Mouse (Mus musculus) liver, embryonic 14.5 days (tissue): Measurements from ENCODE around the gene Limk1. TPM values are rescaled to one million over a fixed set of nuclear protein-coding genes. Genes with fewer than 3 reads are reported as not detected.
A peak's percentile ranks its signal among the peaks of the same experiment; 100 is the strongest.

Experiments
- ATAC-seq: fragments of 200-750 bp; cut with Nextera tagmentation; 2 replicates; pipeline ENCODE4 v1.8.0; 2017; ENCODE audit warnings: moderate number of reproducible peaks, mild to moderate bottlenecking, moderate library complexity; ENCODE audit not compliant: insufficient read depth
- DNase-seq, 3 experiments: peaks; one replicate each; pipeline ENCODE4 v3.0.0-alpha.2; 2012 to 2013; ENCODE audit warnings: low read depth in 3 of 3, low spot score in 3 of 3
- H3K27ac ChIP-seq: fragments of 300-500 bp; sonication (generic); 2 replicates; pipeline ENCODE4 v1.5.1; 2014; ENCODE audit warnings: moderate library complexity, mild to moderate bottlenecking, control low read depth, inconsistent platforms
- H3K27me3 ChIP-seq: fragments of 300-500 bp; sonication (generic); 2 replicates; pipeline ENCODE4 v1.6.1; 2014; ENCODE audit warnings: mild to moderate bottlenecking, low read length, moderate library complexity; ENCODE audit not compliant: control insufficient read depth, insufficient read depth
- H3K36me3 ChIP-seq: fragments of 300-500 bp; sonication (generic); replicated peaks from 2 replicates; pipeline ENCODE4 v1.6.1; 2014; ENCODE audit warnings: low read depth; ENCODE audit not compliant: control insufficient read depth, insufficient read depth
- H3K4me1 ChIP-seq, 2 experiments: fragments of 200-500 bp in 1 of 2; fragments of 300-500 bp in 1 of 2; sonication (generic) in 1 of 2; replicated peaks; 2 replicates each; pipeline ENCODE4 v1.6.1; 2012 to 2014; ENCODE audit warnings: antibody characterized with exemption in 1 of 2, inconsistent platforms in 1 of 2, low read length in 1 of 2; ENCODE audit not compliant: control insufficient read depth in 2 of 2, insufficient read depth in 2 of 2
- H3K4me2 ChIP-seq: fragments of 300-500 bp; sonication (generic); 2 replicates; pipeline ENCODE4 v1.6.1; 2014; ENCODE audit warnings: low read depth, mild to moderate bottlenecking, control low read depth, moderate library complexity
- H3K4me3 ChIP-seq, 2 experiments: fragments of 200-500 bp in 1 of 2; fragments of 300-500 bp in 1 of 2; sonication (generic) in 1 of 2; 2 replicates each; pipeline ENCODE4 v1.5.1; 2012 to 2014; ENCODE audit warnings: low read depth in 2 of 2, low read length in 2 of 2, mild to moderate bottlenecking in 2 of 2, control low read depth in 1 of 2, inconsistent platforms in 1 of 2, moderate library complexity in 1 of 2; ENCODE audit not compliant: insufficient read depth in 1 of 2
- H3K9ac ChIP-seq: fragments of 300-500 bp; sonication (generic); replicated peaks from 2 replicates; pipeline ENCODE4 v1.6.1; 2014; ENCODE audit warnings: mild to moderate bottlenecking, control low read depth, moderate library complexity
- H3K9me3 ChIP-seq: fragments of 300-500 bp; sonication (generic); 2 replicates; pipeline ENCODE4 v1.6.1; 2016; ENCODE audit warnings: low read length, mixed read lengths; ENCODE audit not compliant: control insufficient read depth
- CTCF ChIP-seq: IDR thresholded peaks from 2 replicates; pipeline ENCODE4 v1.5.1; 2016; ENCODE audit warnings: antibody characterized with exemption, low read depth, control low read depth
- EP300 ChIP-seq: IDR thresholded peaks from 2 replicates; pipeline ENCODE4 v1.6.1; 2016; ENCODE audit warnings: antibody characterized with exemption, low read depth
- WGBS: fragments of 180-500 bp; shearing (Covaris S2); extraction: QIAGEN DNeasy Blood & Tissue Kit; methylation state at CpG from one replicate; pipeline ENCODE4 v1.1.7; 2014; ENCODE audit not compliant: insufficient replicate concordance; 5-methylcytosine and 5-hydroxymethylcytosine counted together
- polyA plus RNA-seq, 2 experiments: library from polyadenylated mRNA; depleted of rRNA in 1 of 2; stranded (reverse) in 1 of 2; unstranded in 1 of 2; fragments of >200 nt; fragmentation: Nextera tagmentation in 1 of 2; extraction: Ambion mirVana in 1 of 2; gene quantifications; 2 replicates each; pipeline versions ENCODE4 v1.2.1 to v1.2.3; 2012 to 2014

The Limk1 gene
- polyA plus RNA-seq, 2 experiments: 0.89 to 2.2 TPM

DNA sequence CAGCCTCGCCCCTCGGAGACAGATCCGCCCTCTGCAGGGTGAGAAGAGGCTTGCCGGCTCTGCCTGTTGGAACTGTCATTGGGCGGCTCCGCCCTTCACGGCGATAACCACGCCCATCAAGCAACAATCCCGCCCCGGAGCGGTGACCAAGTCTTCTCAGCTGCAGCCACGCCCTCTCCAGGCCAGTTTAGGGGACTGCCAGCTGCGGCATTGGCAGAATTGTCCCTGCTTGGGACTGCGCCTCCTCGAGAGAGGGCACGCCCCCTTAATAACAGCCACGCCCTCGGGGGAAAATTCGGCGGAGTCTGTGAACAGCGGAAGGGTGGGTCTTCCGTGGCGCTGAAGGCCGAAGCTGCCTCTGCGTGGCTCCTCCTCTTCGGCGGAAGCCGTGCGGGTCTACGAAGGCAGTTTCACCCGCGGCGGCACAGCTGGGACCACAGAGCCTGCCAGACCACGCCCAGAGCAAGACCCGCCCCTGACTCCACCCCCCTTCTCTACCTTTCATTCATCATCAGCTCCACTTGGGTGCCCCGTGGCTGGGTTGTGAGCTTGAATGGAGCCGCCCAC is 403 bp upstream of the Limk1 start:
- Histone ChIP-seq H3K9ac (peak overlapping the region; percentile 10; the same call in 1 of the 2 replicates), H3K4me2 (peak overlapping the region; percentile 91), H3K4me1 (peaks cover 2 to 3% of the 10 kb centered on the region in 2 experiments), H3K27ac (peak overlapping the region; percentile 49), H3K4me3 (peak overlapping the region; percentile 55 to 64), H3K27me3 (no peaks in the 10 kb centered on the region; the same call in 1 of the 2 replicates), H3K36me3 (no peaks in the 10 kb centered on the region), H3K9me3 (no peaks in the 10 kb centered on the region)
- peak; percentile 79 for TF ChIP-seq CTCF
- TF ChIP-seq EP300: no peak
- under 1% methylated on average over 38 of the region's 38 CpGs for WGBS
- ATAC-seq: peak; percentile 95
- peak; percentile 97 to 99 (median 97) for DNase-seq

DNA sequence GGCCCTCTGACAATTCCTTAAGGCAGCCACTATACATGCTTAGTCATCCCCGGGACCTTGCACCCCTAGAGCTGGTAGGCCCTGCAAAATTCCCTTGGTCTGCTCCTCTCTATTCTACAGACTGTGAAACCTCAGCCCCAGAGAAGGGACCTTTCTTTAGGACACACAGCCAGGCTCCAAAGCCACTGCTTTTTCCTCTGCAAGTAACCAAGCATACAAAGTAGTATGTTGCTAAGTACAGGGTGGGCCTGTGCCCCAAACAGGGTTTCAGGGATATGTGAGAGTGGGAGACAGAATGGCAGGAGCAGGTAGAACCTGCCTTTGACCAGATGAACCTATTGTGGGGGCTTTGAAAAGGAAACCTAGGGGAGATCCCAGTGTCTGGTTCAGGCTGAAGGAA is 1.2 kb downstream of the Limk1 start:
- Histone ChIP-seq H3K9me3 (no peaks in the 10 kb centered on the region), H3K36me3 (no peaks in the 10 kb centered on the region), H3K4me3 (no peak overlapping the region), H3K4me1 (peaks cover 2 to 3% of the 10 kb centered on the region in 2 experiments), H3K9ac (no peak overlapping the region), H3K4me2 (no peak overlapping the region), H3K27ac (no peak overlapping the region), H3K27me3 (no peaks in the 10 kb centered on the region; the same call in 1 of the 2 replicates)
- DNase-seq: no peak
- ATAC-seq: no peak
- TF ChIP-seq CTCF (no peak), EP300 (no peak)
- 61% methylated on average over 1 of the region's 1 CpGs for WGBS

DNA sequence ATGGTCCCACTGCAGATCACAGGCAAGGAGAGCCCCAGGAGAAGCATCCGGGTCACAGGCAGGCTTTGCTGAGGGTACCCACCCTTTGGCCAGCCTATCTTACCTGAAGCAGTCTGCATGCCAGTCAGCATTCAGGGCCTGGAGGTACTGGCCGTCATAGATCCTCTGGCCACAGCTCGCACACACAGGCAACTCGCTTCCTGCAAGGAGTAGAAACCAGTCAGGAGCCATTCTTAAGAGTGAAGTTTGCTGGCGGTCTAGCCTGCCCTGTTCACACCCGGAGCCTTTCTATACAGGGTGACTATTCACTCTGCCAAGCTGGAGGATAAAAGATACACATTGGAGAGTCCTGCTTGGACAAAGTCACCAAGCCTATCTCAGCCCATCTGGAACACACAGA is 1.9 kb downstream of the Limk1 start:
- TF ChIP-seq CTCF: no peak
- no peak for TF ChIP-seq EP300
- H3K4me3 ChIP-seq: no peak overlapping the region
- no peaks in the 10 kb centered on the region for H3K9me3 ChIP-seq
- no peaks in the 10 kb centered on the region; the same call in 1 of the 2 replicates for H3K27me3 ChIP-seq
- WGBS: 72% methylated on average over 6 of the region's 6 CpGs
- H3K27ac ChIP-seq: no peak overlapping the region
- peaks cover 2 to 3% of the 10 kb centered on the region in 2 experiments for H3K4me1 ChIP-seq
- ATAC-seq: no peak
- no peaks in the 10 kb centered on the region for H3K36me3 ChIP-seq
- H3K9ac ChIP-seq: no peak overlapping the region
- no peak for DNase-seq
- no peak overlapping the region for H3K4me2 ChIP-seq

DNA sequence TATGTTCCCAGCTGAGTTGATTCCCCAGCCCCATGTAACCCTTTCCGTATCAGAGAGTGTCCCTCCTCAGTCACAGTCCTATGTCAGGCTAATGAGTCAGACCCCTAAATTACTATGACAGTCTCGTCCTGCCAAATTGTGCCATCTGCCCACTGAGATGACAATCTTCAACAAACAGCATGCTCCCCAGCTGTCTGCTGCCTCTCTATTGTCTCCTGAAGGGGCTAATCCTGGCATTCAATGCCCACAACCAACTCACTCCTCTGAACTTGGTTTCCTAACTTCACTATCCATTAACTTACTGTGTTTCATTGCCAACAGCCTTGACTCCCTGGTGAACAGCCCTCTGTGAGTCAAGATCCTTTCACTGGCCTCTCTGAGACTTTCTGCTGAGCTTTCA is 4.0 kb downstream of the Limk1 start:
- WGBS: 66% methylated on average over 2 of the region's 2 CpGs
- Histone ChIP-seq H3K27me3 (no peaks in the 10 kb centered on the region; the same call in 1 of the 2 replicates), H3K9ac (no peak overlapping the region), H3K36me3 (no peaks in the 10 kb centered on the region), H3K27ac (no peak overlapping the region), H3K4me1 (peaks cover 2% of the 10 kb centered on the region in 2 experiments), H3K9me3 (no peaks in the 10 kb centered on the region), H3K4me2 (no peak overlapping the region), H3K4me3 (no peak overlapping the region)
- TF ChIP-seq EP300 (no peak), CTCF (no peak)
- ATAC-seq (no peak), DNase-seq (no peak)

- H3K9me3 ChIP-seq: no peaks in the 10 kb centered on the region
- H3K36me3 ChIP-seq: no peaks in the 10 kb centered on the region
- H3K4me2 ChIP-seq: no peak overlapping the region
- H3K4me3 ChIP-seq: no peak overlapping the region
- ATAC-seq (no peak), DNase-seq (no peak)
- 60% methylated on average over 2 of the region's 2 CpGs for WGBS
- no peaks in the 10 kb centered on the region; the same call in 1 of the 2 replicates for H3K27me3 ChIP-seq
- H3K4me1 ChIP-seq: peaks cover 0 to 6% of the 10 kb centered on the region in 2 experiments
- TF ChIP-seq EP300: no peak
- no peak for TF ChIP-seq CTCF
- H3K9ac ChIP-seq: no peak overlapping the region
- H3K27ac ChIP-seq: no peak overlapping the region
Measured at GRCm38 (mm10) chr5:134683813-134684212, 4.6 kb downstream of the Limk1 start.
